Mouse (Mus musculus): ENCODE data around the gene Chrna3.

The Chrna3 gene

DNA sequence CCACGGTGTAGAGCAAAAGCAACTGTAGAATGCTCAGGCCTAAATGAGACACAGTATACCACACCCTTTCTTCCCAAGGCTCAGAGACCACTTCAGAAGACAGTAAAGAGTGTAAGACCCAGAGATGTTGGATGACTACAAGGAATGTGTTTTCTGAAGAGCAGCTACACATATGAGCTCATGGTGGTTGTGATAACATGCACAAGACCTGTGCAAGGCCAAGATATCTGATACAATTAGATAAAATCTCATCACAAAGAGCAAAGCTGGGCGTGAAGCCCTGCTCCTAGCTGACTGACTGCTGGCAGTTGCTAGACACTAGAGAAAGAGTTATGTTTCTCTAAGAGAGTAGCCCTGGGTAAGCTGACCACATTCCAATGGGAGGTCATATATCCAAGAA lies 16.7 kb downstream of the Chrna3 start:
- in situ Hi-C loops (cut with MboI; ENCODE audit: unreplicated experiment in 2 of 2): no loop called here

DNA sequence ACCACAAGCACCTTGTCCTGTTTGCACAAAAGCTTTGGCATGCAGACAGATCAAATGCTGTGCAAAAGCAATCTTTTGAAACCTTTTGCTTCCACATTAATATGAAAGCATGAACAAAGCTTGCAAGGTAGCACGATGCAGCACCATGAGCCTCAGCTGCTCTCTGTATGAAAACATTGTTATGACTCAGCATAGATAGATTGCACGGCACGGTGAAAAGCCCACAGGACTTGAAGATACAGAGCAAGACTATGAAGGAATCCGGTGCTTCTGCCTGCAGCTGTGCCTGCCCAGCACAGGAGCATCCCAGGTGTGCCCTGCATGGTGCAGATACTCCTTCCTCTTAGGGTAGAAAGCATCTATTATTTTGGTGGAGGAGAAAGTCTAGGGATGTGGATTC lies 22.8 kb downstream of the Chrna3 start:
- in situ Hi-C loops (cut with MboI; ENCODE audit: unreplicated experiment in 2 of 2): no loop called here

DNA sequence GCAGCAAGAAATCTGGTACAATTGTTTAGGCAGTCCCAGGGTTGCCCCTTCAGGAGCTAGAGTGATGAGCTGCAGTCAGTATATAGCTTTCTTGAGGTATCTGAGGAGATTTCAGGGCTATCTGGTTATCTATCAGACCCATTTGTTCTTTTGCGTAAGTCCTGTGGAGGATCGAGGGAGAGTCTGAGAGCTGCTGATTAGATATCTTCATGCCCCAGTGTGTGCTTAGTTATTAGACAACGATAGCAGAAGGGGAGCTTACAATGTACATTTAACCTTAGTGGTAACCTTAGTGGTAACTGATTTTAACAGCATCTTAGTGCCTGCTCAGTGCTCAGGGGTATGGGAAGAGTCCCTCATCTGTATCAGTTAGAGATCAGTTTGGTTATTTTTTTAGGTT lies 30.7 kb downstream of the Chrna3 start:
- in situ Hi-C loops (cut with MboI; ENCODE audit: unreplicated experiment in 2 of 2): no loop called here

DNA sequence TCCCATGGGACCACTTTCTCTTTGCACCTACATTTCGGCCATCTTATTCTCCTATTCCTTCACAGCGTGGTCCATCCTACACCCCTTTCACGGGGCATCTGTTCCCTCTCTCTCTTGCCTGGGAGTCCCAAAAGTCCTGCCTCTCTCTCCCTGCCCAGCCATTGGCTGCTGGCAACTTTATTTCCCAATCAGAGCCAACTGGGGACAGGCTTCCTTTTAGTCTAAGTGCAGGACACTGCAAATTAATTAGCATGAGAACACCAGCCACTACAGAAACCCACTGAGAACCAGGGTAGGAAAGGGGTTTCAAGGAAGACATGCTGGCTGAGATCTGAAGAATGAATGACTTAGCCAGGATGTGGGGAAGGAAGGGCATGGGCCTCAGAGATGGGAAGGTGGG lies 32.0 kb downstream of the Chrna3 start:
- in situ Hi-C loops (cut with MboI; ENCODE audit: unreplicated experiment in 2 of 2): no loop called here

DNA sequence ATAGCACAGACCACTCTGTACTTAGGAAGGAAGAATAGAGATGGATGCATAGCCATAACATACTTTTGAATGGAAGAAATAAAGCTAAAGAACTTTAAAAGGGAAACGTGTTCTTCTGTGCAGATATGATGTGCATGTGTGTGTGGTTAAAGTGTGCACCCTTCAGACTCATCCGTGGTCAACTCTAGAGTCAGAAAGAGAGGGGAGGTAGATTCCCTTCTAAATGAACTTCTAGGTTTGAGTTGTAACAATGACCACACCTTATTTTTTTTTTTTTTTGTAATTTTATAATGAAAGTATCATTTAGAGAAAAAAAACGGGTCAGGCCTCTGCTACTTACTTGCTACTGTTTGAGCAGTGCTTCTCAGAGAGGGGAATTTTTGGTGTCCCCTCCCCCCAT lies 36.0 kb downstream of the Chrna3 start:
- in situ Hi-C loops (cut with MboI; ENCODE audit: unreplicated experiment in 2 of 2): no loop called here

DNA sequence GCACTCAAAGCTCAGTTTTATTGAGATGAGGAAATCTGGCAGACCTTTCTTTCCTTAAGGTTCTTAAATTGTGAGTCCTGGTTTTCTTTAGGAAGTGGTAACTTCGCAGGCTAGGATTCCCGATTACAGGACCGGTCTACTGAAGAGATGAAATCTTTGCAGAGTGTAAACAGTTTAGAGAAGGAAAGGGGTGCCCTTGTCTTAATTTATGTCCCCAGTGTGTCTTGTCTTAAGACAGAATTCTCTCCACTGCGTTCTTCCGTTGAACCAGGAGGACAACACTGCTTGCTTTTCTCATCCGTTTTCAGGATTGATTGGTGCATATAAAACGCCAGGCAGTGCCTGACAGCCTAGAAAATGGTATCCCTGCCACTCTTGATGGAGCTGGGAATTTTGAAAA lies 44.0 kb downstream of the Chrna3 start:
- in situ Hi-C loops (cut with MboI; ENCODE audit: unreplicated experiment in 2 of 2): no loop called here

DNA sequence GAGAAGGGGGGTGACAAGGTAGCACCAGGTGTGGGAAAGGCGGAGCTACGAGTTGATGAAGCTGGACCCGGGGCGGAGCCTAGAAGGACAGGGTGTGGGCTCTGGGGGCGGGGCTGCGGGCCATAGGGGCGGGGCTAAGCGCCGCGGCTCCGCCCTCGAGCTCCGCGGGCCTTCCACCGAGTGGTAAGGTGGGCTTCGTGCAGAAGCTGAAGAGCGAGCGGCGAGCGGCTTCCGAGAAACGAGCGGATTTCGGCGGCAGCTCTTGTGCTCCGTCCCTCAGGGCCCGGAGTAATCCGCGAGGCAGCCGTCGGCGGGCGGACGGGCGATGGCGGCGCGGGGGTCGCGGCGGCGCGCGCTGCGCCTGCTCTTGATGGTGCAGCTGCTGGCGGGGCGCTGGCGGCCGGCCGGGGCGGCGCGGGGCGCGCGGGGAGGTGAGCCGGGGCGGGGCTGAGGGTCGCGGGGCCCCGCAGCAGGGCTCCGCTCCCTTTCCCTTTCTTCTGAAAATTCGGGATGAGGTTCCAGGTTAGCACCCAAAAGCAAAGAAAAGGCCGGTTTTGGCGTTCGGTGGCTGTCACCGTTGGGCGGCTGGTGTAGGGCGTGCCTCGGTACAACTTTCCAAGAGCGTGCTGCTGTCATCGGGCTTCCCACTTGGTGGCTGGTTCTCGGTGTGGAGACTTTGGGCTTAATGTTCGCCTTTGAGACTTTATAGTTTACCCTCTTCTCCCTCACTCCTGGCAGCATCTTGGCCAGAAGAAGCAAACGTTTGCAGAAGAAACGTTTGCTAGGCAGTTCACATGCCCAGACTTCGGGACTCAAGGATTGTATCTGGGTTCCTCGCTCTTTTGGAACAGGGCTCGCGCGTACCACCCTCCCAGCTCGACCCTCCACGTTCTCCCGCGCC lies 44.8 kb downstream of the Chrna3 start:
- in situ Hi-C loops (cut with MboI; ENCODE audit: unreplicated experiment in 2 of 2): no loop called here

DNA sequence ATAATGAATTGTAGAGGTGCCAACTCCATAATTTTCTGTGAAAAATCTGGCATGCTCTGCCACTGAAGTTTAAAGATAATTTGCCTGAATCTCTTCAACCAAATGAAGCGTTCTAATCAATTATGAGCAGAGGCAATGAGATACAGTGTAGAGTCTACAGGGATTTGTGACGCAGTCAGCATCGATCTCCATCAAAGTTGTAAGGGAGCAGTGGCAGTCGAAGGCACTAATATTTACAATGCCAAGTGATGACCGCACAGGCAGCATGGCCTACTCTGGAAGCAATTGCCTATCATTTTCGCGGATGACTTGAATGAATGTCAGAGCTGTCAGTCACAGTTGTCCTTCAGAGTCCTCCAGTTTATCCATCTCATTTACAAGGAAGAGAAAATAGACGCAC lies 45.7 kb downstream of the Chrna3 start, which contains the start of gene Chrna5:
TSS of gene Chrna5 (plus strand) at position 207 of the 400 bp plus-strand sequence.
- in situ Hi-C loops (cut with MboI; ENCODE audit: unreplicated experiment in 2 of 2): no loop called here

DNA sequence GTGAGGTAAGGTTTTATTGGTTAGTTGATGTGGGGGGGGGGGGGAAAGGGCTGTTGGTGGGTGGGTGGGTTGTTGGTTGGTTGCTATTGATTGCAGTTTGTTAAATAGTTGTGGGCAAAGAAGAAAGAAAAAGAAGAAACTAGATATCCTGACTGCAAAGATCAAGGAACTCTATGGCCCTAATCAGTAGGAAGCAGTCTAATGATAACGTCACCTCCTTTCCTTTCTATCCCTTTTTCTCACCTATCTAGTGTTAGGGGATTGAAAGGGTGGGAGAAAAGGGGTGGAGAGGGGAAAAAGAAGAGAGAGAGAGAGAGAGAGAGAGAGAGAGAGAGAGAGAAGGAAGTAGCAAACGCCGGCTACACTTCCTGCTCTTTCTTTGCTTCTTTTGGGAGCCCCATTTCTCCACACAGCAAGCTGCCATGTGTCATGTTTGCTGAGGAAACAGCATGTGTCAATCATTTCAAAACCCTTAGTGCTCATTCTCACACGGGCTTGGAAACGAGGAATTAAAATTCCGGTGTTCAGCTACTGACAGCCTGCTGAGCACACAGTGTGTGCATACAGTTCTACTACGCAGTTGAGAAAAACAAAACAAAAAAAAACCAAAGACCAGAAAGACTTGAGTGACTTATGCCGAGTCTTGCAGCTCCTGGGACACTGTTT lies 56.3 kb downstream of the Chrna3 start:
- in situ Hi-C loops (cut with MboI; ENCODE audit: unreplicated experiment in 2 of 2): no loop called here

DNA sequence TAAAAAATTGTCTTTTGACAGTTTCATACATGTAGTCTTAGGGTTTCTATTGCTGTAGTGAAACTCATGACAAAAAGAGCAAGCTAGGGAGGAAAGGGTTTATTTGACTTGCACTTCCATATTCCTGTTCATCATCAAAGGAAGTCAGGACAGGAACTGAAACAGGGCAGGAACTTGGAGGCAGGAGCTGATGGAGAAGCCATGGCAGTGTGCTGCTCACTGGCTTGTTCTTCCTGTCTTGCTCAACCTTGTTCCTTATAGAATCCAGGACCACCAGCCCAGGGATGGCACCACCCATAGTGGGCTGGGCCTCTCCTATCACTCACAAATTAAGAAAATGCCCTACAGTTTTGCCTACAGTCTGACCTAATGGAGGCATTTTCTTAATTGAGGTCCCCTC lies 62.7 kb downstream of the Chrna3 start:
- in situ Hi-C loops (cut with MboI; ENCODE audit: unreplicated experiment in 2 of 2): no loop called here

DNA sequence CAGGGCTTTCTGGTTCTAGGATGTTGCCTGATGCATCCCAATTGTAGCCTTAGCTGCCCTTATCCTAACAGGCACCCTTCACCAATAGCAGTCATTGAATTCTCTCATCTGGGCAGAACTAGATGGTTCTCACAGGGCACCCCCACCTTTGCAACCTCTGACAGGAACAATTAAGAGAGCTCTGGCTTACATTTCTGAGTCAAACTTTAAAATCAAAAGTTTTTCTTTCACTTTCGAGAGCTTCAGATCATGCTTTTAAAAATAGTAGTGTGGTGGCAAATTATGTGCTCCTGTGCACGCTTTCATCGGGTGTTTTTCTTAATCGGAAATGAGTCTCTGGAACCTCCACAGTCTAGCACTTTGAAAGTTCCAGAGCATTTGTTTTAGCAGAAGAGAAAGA lies 65.3 kb downstream of the Chrna3 start:
- in situ Hi-C loops (cut with MboI; ENCODE audit: unreplicated experiment in 2 of 2): no loop called here

Data from v-Abl transformed pro-B cells (cell line).